Comparison of ENCODE assay signal across 13 mouse cellular contexts in genomic region chr17:24490399-24490798, GRCm38 (mm10). TPM values are rescaled to one million over a fixed set of nuclear protein-coding genes. Genes with fewer than 3 reads are reported as not detected.
DNase-seq lines count a peak whose midpoint lies in the region; ATAC-seq and TF ChIP-seq lines count a peak whose summit lies in the region.
"Had no signal": no experiment of that assay in that cellular context is flagged by ENCODE, and none has a peak within 500 bp of the region (broad histone marks: within the 10 kb centered on the region; RNA-seq: fewer than 3 reads in every experiment).

No protein-coding gene starts in this region.

- no peak for TF ChIP-seq EP300 in lung, postnatal 0 days (IDR thresholded peaks at IDR 0.05)

- no peak overlapping the region for H3K4me3 ChIP-seq in kidney, embryonic 15.5 days (replicated peaks)
- H3K4me3 ChIP-seq in embryonic facial prominence, embryonic 14.5 days (ENCODE audit: low read depth, low read length), result no peak overlapping the region
- H3K4me3 ChIP-seq in hindbrain, postnatal 0 days (ENCODE audit: low read length), result peak overlapping the region; percentile 96
- H3K4me3 ChIP-seq in lung, postnatal 0 days (ENCODE audit: low read depth, low read length), result no peak overlapping the region
- H3K4me3 ChIP-seq: intestine, embryonic 15.5 days had no signal

- H3K4me1 ChIP-seq in kidney, embryonic 15.5 days, result peaks cover 27% of the 10 kb centered on the region
- H3K4me1 ChIP-seq in embryonic facial prominence, embryonic 14.5 days (ENCODE audit: control insufficient read depth, insufficient read depth, low read length), result peaks cover 4% of the 10 kb centered on the region; the same call in 1 of the 2 replicates
- peaks cover 16% of the 10 kb centered on the region for H3K4me1 ChIP-seq in hindbrain, postnatal 0 days (ENCODE audit: insufficient read depth, low read length)
- peaks cover 5% of the 10 kb centered on the region; the same call in 1 of the 2 replicates for H3K4me1 ChIP-seq in lung, postnatal 0 days (ENCODE audit: insufficient read depth, low read depth, low read length)

- H3K9me3 ChIP-seq in kidney, embryonic 15.5 days (replicated peaks), result no peaks in the 10 kb centered on the region
- no peaks in the 10 kb centered on the region for H3K9me3 ChIP-seq in embryonic facial prominence, embryonic 14.5 days (ENCODE audit: control insufficient read depth, low read length)
- H3K9me3 ChIP-seq in hindbrain, postnatal 0 days (ENCODE audit: low read length), result no peaks in the 10 kb centered on the region
- no peaks in the 10 kb centered on the region for H3K9me3 ChIP-seq in lung, postnatal 0 days (ENCODE audit: low read length)
- H3K9me3 ChIP-seq: heart, embryonic 13.5 days; intestine, embryonic 15.5 days had no signal

- ATAC-seq in kidney, embryonic 15.5 days (replicated peaks; ENCODE audit: low FRiP score), result no peak
- no peak for ATAC-seq in embryonic facial prominence, embryonic 14.5 days (ENCODE audit: low read depth)
- ATAC-seq in hindbrain, postnatal 0 days, result no peak
- ATAC-seq in lung, postnatal 0 days, result no peak
- ATAC-seq: intestine, embryonic 15.5 days had no signal

- H3K27me3 ChIP-seq in kidney, embryonic 15.5 days, result peaks cover 45% of the 10 kb centered on the region
- H3K27me3 ChIP-seq in embryonic facial prominence, embryonic 14.5 days (replicated peaks; ENCODE audit: control insufficient read depth, insufficient read depth, low read length), result peaks cover 26% of the 10 kb centered on the region
- no peaks in the 10 kb centered on the region for H3K27me3 ChIP-seq in hindbrain, postnatal 0 days (ENCODE audit: insufficient read depth, low read length)
- H3K27me3 ChIP-seq in lung, postnatal 0 days (replicated peaks; ENCODE audit: insufficient read depth, low read length), result peaks cover 7% of the 10 kb centered on the region; the same call in 1 of the 2 replicates

- H3K4me2 ChIP-seq in kidney, embryonic 15.5 days, result no peak overlapping the region
- H3K4me2 ChIP-seq in embryonic facial prominence, embryonic 14.5 days (ENCODE audit: low read depth, low read length), result no peak overlapping the region
- peak overlapping the region; percentile 70 for H3K4me2 ChIP-seq in hindbrain, postnatal 0 days (ENCODE audit: low read depth, low read length)
- no peak overlapping the region for H3K4me2 ChIP-seq in lung, postnatal 0 days (replicated peaks; ENCODE audit: low read depth, low read length)

- H3K27ac ChIP-seq in kidney, embryonic 15.5 days, result no peak overlapping the region
- no peak overlapping the region for H3K27ac ChIP-seq in embryonic facial prominence, embryonic 14.5 days (replicated peaks; ENCODE audit: low read depth, low read length)
- H3K27ac ChIP-seq in hindbrain, postnatal 0 days, result peak overlapping the region; percentile 97; the same call in 1 of the 2 replicates
- no peak overlapping the region for H3K27ac ChIP-seq in lung, postnatal 0 days (ENCODE audit: low read length)
- H3K27ac ChIP-seq: heart, embryonic 13.5 days; intestine, embryonic 15.5 days; liver, embryonic 14.5 days had no signal

- 71% methylated on average over 4 of the region's 4 CpGs for WGBS in kidney, embryonic 15.5 days
- 87% methylated on average over 4 of the region's 4 CpGs for WGBS in embryonic facial prominence, embryonic 14.5 days
- WGBS in hindbrain, postnatal 0 days, result 60% methylated on average over 4 of the region's 4 CpGs
- 69% methylated on average over 4 of the region's 4 CpGs for WGBS in lung, postnatal 0 days

- H3K36me3 ChIP-seq in kidney, embryonic 15.5 days, result no peaks in the 10 kb centered on the region
- H3K36me3 ChIP-seq in embryonic facial prominence, embryonic 14.5 days (ENCODE audit: control insufficient read depth, insufficient read depth, low read length), result no peaks in the 10 kb centered on the region
- H3K36me3 ChIP-seq in hindbrain, postnatal 0 days (ENCODE audit: insufficient read depth, low read length), result no peaks in the 10 kb centered on the region
- no peaks in the 10 kb centered on the region for H3K36me3 ChIP-seq in lung, postnatal 0 days (ENCODE audit: insufficient read depth, low read length)
- H3K36me3 ChIP-seq: heart, embryonic 13.5 days; intestine, embryonic 15.5 days had no signal

- DNase-seq in kidney, postnatal 10 days, result peak; percentile 35
- DNase-seq in MN1 (ENCODE audit: low spot score), result peak; percentile 54
- peak; percentile 58 for DNase-seq in embryonic facial prominence, embryonic 14.5 days (ENCODE audit: low spot score)
- DNase-seq in hindbrain, postnatal 0 days (ENCODE audit: low spot score), result peak; percentile 57
- DNase-seq in kidney, adult 11 months, result no peak
- DNase-seq in cerebellum, postnatal 36 days, result no peak
- DNase-seq in lung, postnatal 0 days (ENCODE audit: low spot score), result no peak

- no peak overlapping the region for H3K9ac ChIP-seq in kidney, embryonic 15.5 days
- no peak overlapping the region for H3K9ac ChIP-seq in embryonic facial prominence, embryonic 14.5 days (ENCODE audit: low read depth, low read length)
- H3K9ac ChIP-seq in hindbrain, postnatal 0 days (replicated peaks; ENCODE audit: low read length), result peak overlapping the region; percentile 96; the same call in 1 of the 2 replicates
- H3K9ac ChIP-seq in lung, postnatal 0 days (replicated peaks; ENCODE audit: low read depth), result no peak overlapping the region
- H3K9ac ChIP-seq: heart, embryonic 13.5 days; intestine, embryonic 15.5 days; liver, embryonic 14.5 days had no signal

- TF ChIP-seq CTCF in hindbrain, postnatal 0 days (IDR thresholded peaks at IDR 0.05; ENCODE audit: low read depth), result no peak
- no peak for TF ChIP-seq CTCF in lung, postnatal 0 days (IDR thresholded peaks at IDR 0.05)

RNA-seq across cellular contexts. Expression of gene Caskin1, which starts 2.0 kb away (rescaled TPM):
- 1.8 and 2.3 TPM in 2 replicates for polyA plus RNA-seq in kidney, embryonic 15.5 days (2015; fragmentation: Nextera tagmentation; extraction: Ambion mirVana)
- 2.9 and 3.7 TPM in 2 replicates for polyA plus RNA-seq in embryonic facial prominence, embryonic 14.5 days (2014; fragmentation: Nextera tagmentation; extraction: Ambion mirVana)
- 152 and 163 TPM in 2 replicates for total RNA-seq in hindbrain, postnatal 0 days (2014; rRNA removed)
- polyA plus RNA-seq in hindbrain, postnatal 0 days (2015; fragmentation: Nextera tagmentation; extraction: Ambion mirVana), result 42.1 and 43.7 TPM in 2 replicates
- 0.15 and 0.33 TPM in 2 replicates for polyA plus RNA-seq in lung, postnatal 0 days (2015; fragmentation: Nextera tagmentation; extraction: Ambion mirVana)
- total RNA-seq: common myeloid progenitor, adult 5-6 weeks; megakaryocyte, adult 5-6 weeks had no signal

RNA-seq across cellular contexts. Expression of gene Mlst8, which starts 11.5 kb away (rescaled TPM):
- polyA plus RNA-seq in kidney, embryonic 15.5 days (2015; fragmentation: Nextera tagmentation; extraction: Ambion mirVana), result 29.0 and 36.1 TPM in 2 replicates
- 21.7 and 23.7 TPM in 2 replicates for polyA plus RNA-seq in embryonic facial prominence, embryonic 14.5 days (2014; fragmentation: Nextera tagmentation; extraction: Ambion mirVana)
- total RNA-seq in hindbrain, postnatal 0 days (2014; rRNA removed), result 45.9 and 55.3 TPM in 2 replicates
- polyA plus RNA-seq in hindbrain, postnatal 0 days (2015; fragmentation: Nextera tagmentation; extraction: Ambion mirVana), result 26.3 and 26.4 TPM in 2 replicates
- polyA plus RNA-seq in lung, postnatal 0 days (2015; fragmentation: Nextera tagmentation; extraction: Ambion mirVana), result 13.0 and 14.4 TPM in 2 replicates

RNA-seq across cellular contexts. Expression of gene Bricd5, which starts 16.7 kb away (rescaled TPM):
- polyA plus RNA-seq in kidney, embryonic 15.5 days (2015; fragmentation: Nextera tagmentation; extraction: Ambion mirVana), result 0.39 and 0.58 TPM in 2 replicates
- 1.5 and 2.0 TPM in 2 replicates for polyA plus RNA-seq in embryonic facial prominence, embryonic 14.5 days (2014; fragmentation: Nextera tagmentation; extraction: Ambion mirVana)
- total RNA-seq in hindbrain, postnatal 0 days (2014; rRNA removed), result 0.47 and 4.0 TPM in 2 replicates
- polyA plus RNA-seq in hindbrain, postnatal 0 days (2015; fragmentation: Nextera tagmentation; extraction: Ambion mirVana), result 1.3 and 1.4 TPM in 2 replicates
- not detected in 2 replicates for polyA plus RNA-seq in lung, postnatal 0 days (2015; fragmentation: Nextera tagmentation; extraction: Ambion mirVana)
- total RNA-seq: common myeloid progenitor, adult 5-6 weeks had no signal

RNA-seq across cellular contexts. Expression of gene Pgp, which starts 20.2 kb away (rescaled TPM):
- polyA plus RNA-seq in kidney, embryonic 15.5 days (2015; fragmentation: Nextera tagmentation; extraction: Ambion mirVana), result 49.9 and 53.3 TPM in 2 replicates
- polyA plus RNA-seq in embryonic facial prominence, embryonic 14.5 days (2014; fragmentation: Nextera tagmentation; extraction: Ambion mirVana), result 57.7 and 58.5 TPM in 2 replicates
- total RNA-seq in hindbrain, postnatal 0 days (2014; rRNA removed), result 71.7 and 74.1 TPM in 2 replicates
- 94.1 and 97.6 TPM in 2 replicates for polyA plus RNA-seq in hindbrain, postnatal 0 days (2015; fragmentation: Nextera tagmentation; extraction: Ambion mirVana)
- polyA plus RNA-seq in lung, postnatal 0 days (2015; fragmentation: Nextera tagmentation; extraction: Ambion mirVana), result 40.4 and 42.5 TPM in 2 replicates

RNA-seq across cellular contexts. Expression of gene E4f1, which starts 20.3 kb away (rescaled TPM):
- 29.9 and 36.7 TPM in 2 replicates for polyA plus RNA-seq in kidney, embryonic 15.5 days (2015; fragmentation: Nextera tagmentation; extraction: Ambion mirVana)
- 13.3 and 18.6 TPM in 2 replicates for polyA plus RNA-seq in embryonic facial prominence, embryonic 14.5 days (2014; fragmentation: Nextera tagmentation; extraction: Ambion mirVana)
- 32.4 and 36.3 TPM in 2 replicates for total RNA-seq in hindbrain, postnatal 0 days (2014; rRNA removed)
- 28.0 and 33.5 TPM in 2 replicates for polyA plus RNA-seq in hindbrain, postnatal 0 days (2015; fragmentation: Nextera tagmentation; extraction: Ambion mirVana)
- 15.7 and 17.5 TPM in 2 replicates for polyA plus RNA-seq in lung, postnatal 0 days (2015; fragmentation: Nextera tagmentation; extraction: Ambion mirVana)

Comparison
In these comparisons a context has a peak if more than half of its experiments do, and no peak if none do; other contexts are left out.
1. DNase-seq: peak in kidney, postnatal 10 days (single experiment), MN1 (single experiment), embryonic facial prominence, embryonic 14.5 days (single experiment) and hindbrain, postnatal 0 days (single experiment); none in kidney, adult 11 months (single experiment), cerebellum, postnatal 36 days (0 of 2) and lung, postnatal 0 days (single experiment).